Mouse (Mus musculus): ENCODE measurements around the gene Fbxw18.
"Not testable (repeated sequence)": the region's sequence is repeated elsewhere in the genome, so short reads cannot be mapped to it uniquely, and the experiment has no call there.

- not testable (repeated sequence) for TF ChIP-seq POLR2A (IDR thresholded peaks at IDR 0.05; ENCODE audit: insufficient read depth, low read depth, low read length); CTCF (IDR thresholded peaks at IDR 0.05)
Observed at GRCm38 (mm10) chr9:109702600-109702999, at the start of gene Fbxw18.
